ENCODE assay signal across 10 mouse cellular contexts in the genomic region with DNA sequence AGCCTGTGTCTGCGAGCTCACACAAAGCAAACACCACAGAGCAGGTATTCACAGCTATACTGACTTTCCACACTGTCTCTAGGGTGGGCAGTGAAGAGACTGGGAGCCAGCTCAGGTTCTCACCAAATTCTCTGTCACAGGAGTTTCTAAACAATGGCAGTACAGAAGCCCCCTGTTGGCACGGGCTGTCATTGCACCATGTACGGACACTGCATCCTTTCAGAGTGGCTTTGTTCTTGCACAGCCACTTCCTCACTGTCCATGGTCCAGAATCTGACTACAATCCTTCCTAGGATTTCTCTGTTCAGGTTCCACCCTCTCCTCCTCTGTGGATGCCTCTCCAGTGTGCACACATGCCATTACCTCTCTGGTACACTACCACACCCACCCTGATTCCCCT. TPM values are rescaled to one million over a fixed set of nuclear protein-coding genes. Genes with fewer than 3 reads are reported as not detected.
A peak's percentile ranks its signal among the peaks of the same experiment; 100 is the strongest.
DNase-seq lines count a peak whose midpoint lies in the region; ATAC-seq lines count a peak whose summit lies in the region.
"Had no signal": no experiment of that assay in that cellular context is flagged by ENCODE, and none has a peak within 500 bp of the region (broad histone marks: within the 10 kb centered on the region; RNA-seq: fewer than 3 reads in every experiment).

No protein-coding gene starts in this region.

- WGBS in limb, embryonic 11.5 days: 30% methylated on average over 3 of the region's 3 CpGs

- no peak overlapping the region for H3K4me3 ChIP-seq in limb, embryonic 11.5 days (ENCODE audit: low read depth, low read length)
- H3K4me3 ChIP-seq: hindbrain, embryonic 15.5 days; myocyte had no signal

- DNase-seq in cerebellum, postnatal 10 days: peak; percentile 61 to 63
- DNase-seq in cerebellum, adult 11-12 months: no peak
- DNase-seq in CD4-positive helper T cell, adult 2 months (ENCODE audit: low read depth, low spot score): peak; percentile 56
- peak; percentile 85 for DNase-seq in embryo, embryonic 10 days (ENCODE audit: low spot score)
- DNase-seq in limb, embryonic 11.5 days (ENCODE audit: low spot score): peak; percentile 81
- peak; percentile 70 for DNase-seq in neural tube, embryonic 10.5 days (ENCODE audit: extremely low spot score, low spot score)
- no peak for DNase-seq in gastrocnemius, postnatal 4 days (ENCODE audit: low spot score in 2 of 2)
- DNase-seq in right cerebral cortex, adult 18-20 months: no peak

- no peaks in the 10 kb centered on the region for H3K36me3 ChIP-seq in limb, embryonic 11.5 days (ENCODE audit: control insufficient read depth, insufficient read depth, low read length)
- H3K36me3 ChIP-seq: hindbrain, embryonic 15.5 days had no signal

- no peak overlapping the region for H3K27ac ChIP-seq in limb, embryonic 11.5 days (replicated peaks; ENCODE audit: low read depth, low read length)
- H3K27ac ChIP-seq: hindbrain, embryonic 15.5 days had no signal

- no peak overlapping the region for H3K9ac ChIP-seq in limb, embryonic 11.5 days (ENCODE audit: low read length)
- H3K9ac ChIP-seq: hindbrain, embryonic 15.5 days had no signal

- H3K4me1 ChIP-seq in limb, embryonic 11.5 days (ENCODE audit: control insufficient read depth, insufficient read depth, low read length): peaks cover 8% of the 10 kb centered on the region; the same call in 1 of the 2 replicates

- H3K27me3 ChIP-seq in limb, embryonic 11.5 days (ENCODE audit: control insufficient read depth, insufficient read depth, low read length): no peaks in the 10 kb centered on the region
- H3K27me3 ChIP-seq: hindbrain, embryonic 15.5 days had no signal

- peak; percentile 40; the same call in 1 of the 2 replicates for ATAC-seq in limb, embryonic 11.5 days (ENCODE audit: insufficient number of reproducible peaks, low FRiP score, low TSS enrichment, low read depth)

- no peak overlapping the region for H3K4me2 ChIP-seq in limb, embryonic 11.5 days (ENCODE audit: low read depth, severe bottlenecking)
- H3K4me2 ChIP-seq: hindbrain, embryonic 15.5 days had no signal

- H3K9me3 ChIP-seq in limb, embryonic 11.5 days (ENCODE audit: control insufficient read depth, low read length): no peaks in the 10 kb centered on the region
- H3K9me3 ChIP-seq: hindbrain, embryonic 15.5 days had no signal

RNA-seq across cellular contexts. Expression of a gene that starts 10.6 kb away (rescaled TPM):
- polyA plus RNA-seq in limb, embryonic 11.5 days (2014; fragmentation: Nextera tagmentation; extraction: Ambion mirVana): 8.4 and 8.5 TPM in 2 replicates
- total RNA-seq in gastrocnemius, postnatal 4 days (2021): 10 to 100 TPM; 19.0 to 21.9 TPM

RNA-seq across cellular contexts. Expression of a gene that starts 11.5 kb away (rescaled TPM):
- polyA plus RNA-seq in limb, embryonic 11.5 days (2014; fragmentation: Nextera tagmentation; extraction: Ambion mirVana): 149 and 159 TPM in 2 replicates
- total RNA-seq in gastrocnemius, postnatal 4 days (2021): 10 to 100 TPM; 49.5 to 50.7 TPM

Comparison
In these comparisons a context has a peak if more than half of its experiments do, and no peak if none do; other contexts are left out.
1. DNase-seq: peak in cerebellum, postnatal 10 days (2 of 2), CD4-positive helper T cell, adult 2 months (single experiment), embryo, embryonic 10 days (single experiment), limb, embryonic 11.5 days (single experiment) and neural tube, embryonic 10.5 days (single experiment); none in cerebellum, adult 11-12 months (single experiment), gastrocnemius, postnatal 4 days (0 of 2) and right cerebral cortex, adult 18-20 months (single experiment).